Mouse (Mus musculus) ES-Bruce4 (cell line): ENCODE results near the gene Smg1. TPM values are rescaled to one million over a fixed set of nuclear protein-coding genes. Genes with fewer than 3 reads are reported as not detected.

Experiments
- H3K27ac ChIP-seq: 2 replicates; pipeline ENCODE4 v1.5.1; 2012; ENCODE audit warnings: low read length, inconsistent platforms; ENCODE audit not compliant: insufficient read depth
- H3K27me3 ChIP-seq: 2 replicates; pipeline ENCODE4 v1.6.1; 2012; ENCODE audit warnings: mild to moderate bottlenecking, low read length, inconsistent platforms; ENCODE audit not compliant: control insufficient read depth, poor library complexity, insufficient read depth, severe bottlenecking
- H3K36me3 ChIP-seq: 2 replicates; pipeline ENCODE4 v1.6.1; 2012; ENCODE audit warnings: inconsistent platforms, mild to moderate bottlenecking, low read length, moderate library complexity; ENCODE audit not compliant: control insufficient read depth, poor library complexity, insufficient read depth, severe bottlenecking
- H3K4me1 ChIP-seq: one replicate; pipeline ENCODE4 v1.8.1; 2011; ENCODE audit warnings: low read length; ENCODE audit not compliant: control insufficient read depth, insufficient read depth
- H3K4me3 ChIP-seq: 2 replicates; pipeline ENCODE4 v1.5.1; 2011; ENCODE audit warnings: low read depth, mild to moderate bottlenecking, low read length
- H3K9ac ChIP-seq: 2 replicates; pipeline ENCODE4 v1.6.1; 2012; ENCODE audit warnings: low read depth, mild to moderate bottlenecking, inconsistent platforms; ENCODE audit not compliant: poor library complexity, severe bottlenecking
- H3K9me3 ChIP-seq: replicated peaks from 2 replicates; pipeline ENCODE4 v1.6.1; 2012; ENCODE audit warnings: mild to moderate bottlenecking, low read length, inconsistent platforms; ENCODE audit not compliant: control insufficient read depth, poor library complexity, insufficient read depth, severe bottlenecking
- CTCF ChIP-seq: IDR thresholded peaks from one replicate; pipeline ENCODE4 v1.8.1; 2011; ENCODE audit warnings: low read depth, low read length
- EP300 ChIP-seq: IDR thresholded peaks from 2 replicates; pipeline ENCODE4 v1.6.1; 2011; ENCODE audit warnings: low read depth, low read length; ENCODE audit not compliant: insufficient read depth
- POLR2A ChIP-seq: IDR thresholded peaks from one replicate; pipeline ENCODE4 v1.8.1; 2011; ENCODE audit warnings: low read length; ENCODE audit not compliant: insufficient read depth
- polyA plus RNA-seq: library from polyadenylated mRNA; stranded (reverse); fragments of >200 nt; gene quantifications from 2 replicates; pipeline ENCODE4 v1.2.4, GENCODE M21; 2011; ENCODE audit warnings: low read depth; ENCODE audit not compliant: missing spikeins, insufficient read depth, insufficient read length

Gene Smg1
- polyA plus RNA-seq, 1 experiment, result 90.8 TPM

GRCm38 (mm10) chr7:118102231-118102630 lies 141.2 kb downstream of the Smg1 start:
- no peak for TF ChIP-seq POLR2A
- TF ChIP-seq CTCF, result peak; percentile 29
- H3K4me1 ChIP-seq, result peaks cover 6% of the 10 kb centered on the region
- no peak overlapping the region; the same call in 1 of the 2 replicates for H3K27ac ChIP-seq
- no peak overlapping the region for H3K9ac ChIP-seq
- no peaks in the 10 kb centered on the region for H3K27me3 ChIP-seq
- H3K36me3 ChIP-seq, result peaks cover 24% of the 10 kb centered on the region
- no peaks in the 10 kb centered on the region for H3K9me3 ChIP-seq
- no peak overlapping the region for H3K4me3 ChIP-seq

- no peak overlapping the region for H3K27ac ChIP-seq
- H3K36me3 ChIP-seq, result no peaks in the 10 kb centered on the region
- no peaks in the 10 kb centered on the region for H3K4me1 ChIP-seq
- H3K4me3 ChIP-seq, result no peak overlapping the region
- no peaks in the 10 kb centered on the region for H3K9me3 ChIP-seq
- no peaks in the 10 kb centered on the region for H3K27me3 ChIP-seq
- no peak overlapping the region for H3K9ac ChIP-seq
- TF ChIP-seq EP300, result no peak
- TF ChIP-seq CTCF, result no peak
- TF ChIP-seq POLR2A, result no peak
Observed at GRCm38 (mm10) chr7:118097615-118098014, 145.9 kb downstream of the Smg1 start.

Other genes with a start within 250 kb of the Smg1 start
- 2,423 and 2,841 TPM in 2 replicates for gene Rps15a, start 127.5 kb downstream of the Smg1 start, polyA plus RNA-seq
- gene Arl6ip1, start 114.0 kb downstream of the Smg1 start, polyA plus RNA-seq, result 330 and 346 TPM in 2 replicates
- gene Syt17, start 204.6 kb upstream of the Smg1 start, polyA plus RNA-seq, result 4.0 and 4.5 TPM in 2 replicates
- 7.2 and 7.7 TPM in 2 replicates for gene Itpripl2, start 248.3 kb upstream of the Smg1 start, polyA plus RNA-seq